Mouse (Mus musculus) myocyte (in vitro differentiated cells): Measurements from ENCODE around the gene Lysmd3. TPM values are rescaled to one million over a fixed set of nuclear protein-coding genes. Genes with fewer than 3 reads are reported as not detected.

Source experiments
- H3K27me3 ChIP-seq: one replicate; pipeline ENCODE4 v1.6.1; 2011; ENCODE audit not compliant: control insufficient read depth, insufficient read depth, insufficient read length
- H3K36me3 ChIP-seq: one replicate; pipeline ENCODE4 v1.6.1; 2011; ENCODE audit not compliant: control insufficient read depth, insufficient read depth
- H3K4me2 ChIP-seq: one replicate; pipeline ENCODE4 v1.6.1; 2011; ENCODE audit warnings: low read depth, control low read depth
- H3K4me3 ChIP-seq: one replicate; pipeline ENCODE4 v1.5.1; 2011; ENCODE audit warnings: mild to moderate bottlenecking, control low read depth, moderate library complexity
- H3K79me2 ChIP-seq: one replicate; pipeline ENCODE4 v1.6.1; 2011; ENCODE audit not compliant: control insufficient read depth, insufficient read depth
- H3ac ChIP-seq: one replicate; pipeline ENCODE4 v1.6.1; 2011; ENCODE audit not compliant: control insufficient read depth, insufficient read length
- CEBPB ChIP-seq: IDR thresholded peaks from 2 replicates; pipeline ENCODE4 v1.6.1; 2011; ENCODE audit warnings: mild to moderate bottlenecking, moderate library complexity; ENCODE audit not compliant: poor library complexity, insufficient read depth, severe bottlenecking
- E2F4 ChIP-seq: IDR thresholded peaks from one replicate; pipeline ENCODE4 v1.6.1; 2011; ENCODE audit warnings: mild to moderate bottlenecking, control low read depth, moderate library complexity; ENCODE audit not compliant: insufficient read depth
- MAX ChIP-seq: IDR thresholded peaks from one replicate; pipeline ENCODE4 v1.6.1; 2011; ENCODE audit warnings: low read depth, mild to moderate bottlenecking, control low read depth
- MYOD1 ChIP-seq, 3 experiments: IDR thresholded peaks; one replicate each; pipeline ENCODE4 v1.6.1; 2011; ENCODE audit warnings: control low read depth in 2 of 3, low read depth in 2 of 3, mild to moderate bottlenecking in 2 of 3, moderate library complexity in 1 of 3; ENCODE audit not compliant: insufficient read length in 2 of 3, control insufficient read depth in 1 of 3
- MYOG ChIP-seq, 3 experiments: IDR thresholded peaks; one replicate each; pipeline ENCODE4 v1.6.1; 2011; ENCODE audit warnings: control low read depth in 2 of 3, low read depth in 2 of 3, mild to moderate bottlenecking in 2 of 3; ENCODE audit not compliant: insufficient read length in 2 of 3, control insufficient read depth in 1 of 3, insufficient read depth in 1 of 3
- POLR2A ChIP-seq: IDR thresholded peaks from one replicate; pipeline ENCODE4 v1.6.1; 2011; ENCODE audit warnings: low read depth, mild to moderate bottlenecking, control low read depth, moderate library complexity; ENCODE audit not compliant: insufficient read length
- POLR2AphosphoS2 ChIP-seq: IDR thresholded peaks from one replicate; pipeline ENCODE4 v1.6.1; 2011; ENCODE audit warnings: low read depth, control low read depth; ENCODE audit not compliant: insufficient read length
- REST ChIP-seq: IDR thresholded peaks from one replicate; pipeline ENCODE4 v1.6.1; 2011; ENCODE audit warnings: mild to moderate bottlenecking, control low read depth, moderate library complexity; ENCODE audit not compliant: insufficient read depth, insufficient read length
- SRF ChIP-seq: IDR thresholded peaks from one replicate; pipeline ENCODE4 v1.6.1; 2011; ENCODE audit warnings: low read depth; ENCODE audit not compliant: control insufficient read depth, insufficient read length
- TCF12 ChIP-seq: IDR thresholded peaks from one replicate; pipeline ENCODE4 v1.6.1; 2011; ENCODE audit warnings: mild to moderate bottlenecking, control low read depth; ENCODE audit not compliant: poor library complexity, insufficient read depth, severe bottlenecking
- TCF3 ChIP-seq: IDR thresholded peaks from one replicate; pipeline ENCODE4 v1.6.1; 2011; ENCODE audit warnings: low read depth, control low read depth; ENCODE audit not compliant: insufficient read length
- USF1 ChIP-seq: IDR thresholded peaks from one replicate; pipeline ENCODE4 v1.6.1; 2011; ENCODE audit warnings: low read depth, mild to moderate bottlenecking, control low read depth, moderate library complexity
- polyA plus RNA-seq: library from polyadenylated mRNA; unstranded; fragments of >200 nt; fragmentation: generic; extraction: Trizol; gene quantifications from one replicate; pipeline ENCODE4 v1.2.1, GENCODE M21; 2012; ENCODE audit warnings: missing spikeins

Gene Lysmd3
- polyA plus RNA-seq, 1 experiment: 4.2 TPM

- TF ChIP-seq E2F4: no peak
- no peak for TF ChIP-seq TCF3
- no peak for TF ChIP-seq USF1
- TF ChIP-seq CEBPB: no peak
- TF ChIP-seq MAX: no peak
- no peak for TF ChIP-seq REST
- no peak for TF ChIP-seq POLR2A
- TF ChIP-seq TCF12: no peak
- TF ChIP-seq POLR2AphosphoS2: no peak
- TF ChIP-seq MYOG (IDR thresholded peaks at IDR 0.05; ENCODE audit: control insufficient read depth in 1 of 3, insufficient read depth in 1 of 3, insufficient read length in 2 of 3, low read depth in 2 of 3): no peak
- no peak for TF ChIP-seq SRF
- no peak for TF ChIP-seq MYOD1 (IDR thresholded peaks at IDR 0.05; ENCODE audit: control insufficient read depth in 1 of 3, insufficient read length in 2 of 3, low read depth in 2 of 3)
- Histone ChIP-seq H3K36me3 (no peaks in the 10 kb centered on the region), H3K4me3 (peak overlapping the region; percentile 77), H3ac (peak overlapping the region; percentile 82), H3K4me2 (peak overlapping the region; percentile 67), H3K79me2 (peaks cover 37% of the 10 kb centered on the region), H3K27me3 (no peaks in the 10 kb centered on the region)
These were observed 484 bp upstream of the Lysmd3 start for GRCm38 (mm10) chr13:81657008-81657350.

GRCm38 (mm10) chr13:81658053-81658752 lies 740 bp downstream of the Lysmd3 start:
- TF ChIP-seq E2F4 (no peak), CEBPB (no peak), TCF12 (no peak), MAX (no peak), POLR2A (no peak), SRF (no peak), MYOG (IDR thresholded peaks at IDR 0.05; ENCODE audit: control insufficient read depth in 1 of 3, insufficient read depth in 1 of 3, insufficient read length in 2 of 3, low read depth in 2 of 3) (no peak), MYOD1 (IDR thresholded peaks at IDR 0.05; ENCODE audit: control insufficient read depth in 1 of 3, insufficient read length in 2 of 3, low read depth in 2 of 3) (no peak), POLR2AphosphoS2 (no peak), REST (no peak), USF1 (no peak), TCF3 (no peak)
- Histone ChIP-seq H3K36me3 (no peaks in the 10 kb centered on the region), H3K4me2 (peak overlapping the region; percentile 81), H3K27me3 (no peaks in the 10 kb centered on the region), H3K79me2 (peaks cover 40% of the 10 kb centered on the region), H3ac (peak overlapping the region; percentile 82), H3K4me3 (peak overlapping the region; percentile 77)

- Histone ChIP-seq H3K4me2 (no peak overlapping the region), H3K4me3 (no peak overlapping the region), H3ac (no peak overlapping the region), H3K27me3 (no peaks in the 10 kb centered on the region), H3K36me3 (peaks cover 24% of the 10 kb centered on the region), H3K79me2 (peaks cover 37% of the 10 kb centered on the region)
- TF ChIP-seq POLR2AphosphoS2: no peak
- TF ChIP-seq MYOG (IDR thresholded peaks at IDR 0.05; ENCODE audit: control insufficient read depth in 1 of 3, insufficient read depth in 1 of 3, insufficient read length in 2 of 3, low read depth in 2 of 3): no peak
- no peak for TF ChIP-seq E2F4
- no peak for TF ChIP-seq SRF
- no peak for TF ChIP-seq CEBPB
- TF ChIP-seq REST: no peak
- TF ChIP-seq MYOD1 (IDR thresholded peaks at IDR 0.05; ENCODE audit: control insufficient read depth in 1 of 3, insufficient read length in 2 of 3, low read depth in 2 of 3): no peak
- no peak for TF ChIP-seq USF1
- TF ChIP-seq TCF3: no peak
- TF ChIP-seq MAX: no peak
- no peak for TF ChIP-seq POLR2A
These were observed 6.3 kb downstream of the Lysmd3 start for GRCm38 (mm10) chr13:81663566-81664330.

GRCm38 (mm10) chr13:81664331-81664698 lies 6.9 kb downstream of the Lysmd3 start:
- Histone ChIP-seq H3ac (no peak overlapping the region), H3K27me3 (no peaks in the 10 kb centered on the region), H3K4me3 (no peak overlapping the region), H3K79me2 (peaks cover 31% of the 10 kb centered on the region), H3K36me3 (peaks cover 29% of the 10 kb centered on the region), H3K4me2 (no peak overlapping the region)
- TF ChIP-seq CEBPB (no peak), E2F4 (no peak), MAX (no peak), MYOD1 (IDR thresholded peaks at IDR 0.05; ENCODE audit: control insufficient read depth in 1 of 3, insufficient read length in 2 of 3, low read depth in 2 of 3) (no peak), USF1 (peak; percentile 2)
